Comparison of ENCODE assay signal across 12 mouse cellular contexts in genomic region chr2:168626385-168626784, GRCm38 (mm10). TPM values are rescaled to one million over a fixed set of nuclear protein-coding genes. Genes with fewer than 3 reads are reported as not detected.
DNase-seq lines count a peak whose midpoint lies in the region; ATAC-seq and TF ChIP-seq lines count a peak whose summit lies in the region.
"Had no signal": no experiment of that assay in that cellular context is flagged by ENCODE, and none has a peak within 500 bp of the region (broad histone marks: within the 10 kb centered on the region; RNA-seq: fewer than 3 reads in every experiment).

No protein-coding gene starts in this region.

- DNase-seq in ES-E14 (ENCODE audit: low read depth, low spot score): no peak
- no peak for DNase-seq in right cerebral cortex, postnatal 25 days
- no peak for DNase-seq in testis, postnatal 14 days (ENCODE audit: low spot score)
- DNase-seq in cerebellum, adult 8-10 months: no peak
- DNase-seq: kidney, postnatal 4 days; lung, postnatal 14 days had no signal

- no peaks in the 10 kb centered on the region for H3K4me1 ChIP-seq in ES-E14 (ENCODE audit: control insufficient read depth in 2 of 2, insufficient read depth in 2 of 2, low read length in 2 of 2, poor library complexity in 1 of 2)
- peaks cover 33% of the 10 kb centered on the region for H3K4me1 ChIP-seq in embryonic facial prominence, embryonic 15.5 days
- peaks cover 30% of the 10 kb centered on the region for H3K4me1 ChIP-seq in hindbrain, embryonic 13.5 days (replicated peaks)
- H3K4me1 ChIP-seq in midbrain, embryonic 15.5 days: peaks cover 22% of the 10 kb centered on the region
- H3K4me1 ChIP-seq in heart, embryonic 11.5 days (ENCODE audit: control insufficient read depth, insufficient read depth, low read length): no peaks in the 10 kb centered on the region

- no peaks in the 10 kb centered on the region for H3K27me3 ChIP-seq in embryonic facial prominence, embryonic 15.5 days
- no peaks in the 10 kb centered on the region for H3K27me3 ChIP-seq in hindbrain, embryonic 13.5 days
- no peaks in the 10 kb centered on the region for H3K27me3 ChIP-seq in midbrain, embryonic 15.5 days (replicated peaks)
- H3K27me3 ChIP-seq in heart, embryonic 11.5 days (ENCODE audit: control insufficient read depth, insufficient read depth, low read length): peaks cover 38% of the 10 kb centered on the region

- H3K4me3 ChIP-seq in ES-E14 (ENCODE audit: insufficient read depth in 1 of 2, low read depth in 1 of 2, low read length in 2 of 2, poor library complexity in 1 of 2, severe bottlenecking in 1 of 2): peak overlapping the region; percentile 13 to 43; a peak in 3 of 4 replicates
- no peak overlapping the region for H3K4me3 ChIP-seq in embryonic facial prominence, embryonic 15.5 days (replicated peaks)
- no peak overlapping the region for H3K4me3 ChIP-seq in hindbrain, embryonic 13.5 days
- no peak overlapping the region for H3K4me3 ChIP-seq in midbrain, embryonic 15.5 days
- H3K4me3 ChIP-seq in heart, embryonic 11.5 days (ENCODE audit: low read depth, low read length): no peak overlapping the region
- H3K4me3 ChIP-seq: heart, embryonic 13.5 days had no signal

- no peaks in the 10 kb centered on the region for H3K9me3 ChIP-seq in ES-E14 (ENCODE audit: control insufficient read depth, insufficient read depth, low read depth, low read length)
- no peaks in the 10 kb centered on the region for H3K9me3 ChIP-seq in embryonic facial prominence, embryonic 15.5 days (replicated peaks)
- 0 out of 2 replicates have a peak, but pooled peaks cover 5% of the 10 kb centered on the region for H3K9me3 ChIP-seq in hindbrain, embryonic 13.5 days
- no peaks in the 10 kb centered on the region for H3K9me3 ChIP-seq in midbrain, embryonic 15.5 days
- H3K9me3 ChIP-seq in heart, embryonic 11.5 days (replicated peaks; ENCODE audit: control insufficient read depth, low read length): peaks cover 3% of the 10 kb centered on the region; the same call in 1 of the 2 replicates

- ATAC-seq in embryonic facial prominence, embryonic 15.5 days (ENCODE audit: insufficient number of reproducible peaks, low FRiP score, low TSS enrichment, low read depth): no peak
- peak; percentile 77 for ATAC-seq in hindbrain, embryonic 13.5 days (ENCODE audit: low FRiP score)
- ATAC-seq in midbrain, embryonic 15.5 days (replicated peaks): peak; percentile 76
- no peak for ATAC-seq in heart, embryonic 11.5 days (replicated peaks; ENCODE audit: insufficient number of reproducible peaks, low FRiP score, low TSS enrichment)

- no peak overlapping the region for H3K4me2 ChIP-seq in embryonic facial prominence, embryonic 15.5 days (replicated peaks)
- no peak overlapping the region for H3K4me2 ChIP-seq in hindbrain, embryonic 13.5 days
- no peak overlapping the region for H3K4me2 ChIP-seq in midbrain, embryonic 15.5 days
- H3K4me2 ChIP-seq in heart, embryonic 11.5 days: no peak overlapping the region
- H3K4me2 ChIP-seq: heart, embryonic 13.5 days; liver, embryonic 11.5 days had no signal

- WGBS in embryonic facial prominence, embryonic 15.5 days: 30% methylated on average over 9 of the region's 9 CpGs
- WGBS in hindbrain, embryonic 13.5 days: 33% methylated on average over 9 of the region's 9 CpGs
- 23% methylated on average over 9 of the region's 9 CpGs for WGBS in midbrain, embryonic 15.5 days
- WGBS in heart, embryonic 11.5 days (ENCODE audit: insufficient replicate concordance): 81% methylated on average over 9 of the region's 9 CpGs

- no peak overlapping the region for H3K27ac ChIP-seq in ES-E14 (ENCODE audit: insufficient read depth, low read depth, low read length, poor library complexity, severe bottlenecking)
- H3K27ac ChIP-seq in embryonic facial prominence, embryonic 15.5 days (replicated peaks): peak overlapping the region; percentile 69; the same call in 1 of the 2 replicates
- H3K27ac ChIP-seq in hindbrain, embryonic 13.5 days: peak overlapping the region; percentile 89
- H3K27ac ChIP-seq in midbrain, embryonic 15.5 days: peak overlapping the region; percentile 82
- no peak overlapping the region for H3K27ac ChIP-seq in heart, embryonic 11.5 days (ENCODE audit: low read depth, low read length)
- H3K27ac ChIP-seq: heart, embryonic 13.5 days had no signal

- H3K9ac ChIP-seq in ES-E14 (ENCODE audit: insufficient read depth, low read depth, low read length, poor library complexity, severe bottlenecking): no peak overlapping the region
- no peak overlapping the region for H3K9ac ChIP-seq in embryonic facial prominence, embryonic 15.5 days
- H3K9ac ChIP-seq in hindbrain, embryonic 13.5 days: 0 out of 2 replicates have a peak overlapping the region, but pooled peaks have one; percentile 6
- H3K9ac ChIP-seq in midbrain, embryonic 15.5 days: 0 out of 2 replicates have a peak overlapping the region, but pooled peaks have one; percentile 8
- no peak overlapping the region for H3K9ac ChIP-seq in heart, embryonic 11.5 days (ENCODE audit: low read depth, low read length)
- H3K9ac ChIP-seq: heart, embryonic 13.5 days had no signal

- in situ Hi-C loops in ES-E14 (cut with MboI; ENCODE audit: low sequenced_read_pairs in 2 of 2, unreplicated experiment in 2 of 2): loop anchor here in 1 of 2 experiments (5.0 to 25.0 kb wide), 2 partner anchors 154 to 364 kb away; no protein-coding TSS in a partner anchor

- no peaks in the 10 kb centered on the region for H3K36me3 ChIP-seq in ES-E14 (ENCODE audit: control insufficient read depth, insufficient read depth, low read length, poor library complexity, severe bottlenecking)
- H3K36me3 ChIP-seq in embryonic facial prominence, embryonic 15.5 days: no peaks in the 10 kb centered on the region
- peaks cover 5% of the 10 kb centered on the region for H3K36me3 ChIP-seq in hindbrain, embryonic 13.5 days
- no peaks in the 10 kb centered on the region for H3K36me3 ChIP-seq in midbrain, embryonic 15.5 days (replicated peaks)
- H3K36me3 ChIP-seq in heart, embryonic 11.5 days (ENCODE audit: control insufficient read depth, insufficient read depth, low read length): no peaks in the 10 kb centered on the region
- H3K36me3 ChIP-seq: heart, embryonic 13.5 days had no signal

TF ChIP-seq in ES-E14, 5 proteins besides CTCF, POLR2A, EP300 and RAD21:
- no peak for TF ChIP-seq CHD2 (IDR thresholded peaks at IDR 0.05; ENCODE audit: low read depth, low read length)
- no peak for TF ChIP-seq ZNF384 (IDR thresholded peaks at IDR 0.05; ENCODE audit: low read depth, low read length)
- TF ChIP-seq ZC3H11A (IDR thresholded peaks at IDR 0.05; ENCODE audit: borderline replicate concordance, low read depth, low read length): no peak
- TF ChIP-seq HCFC1 (IDR thresholded peaks at IDR 0.05; ENCODE audit: borderline replicate concordance, insufficient read depth, low read length): no peak
- TF ChIP-seq MAFK (IDR thresholded peaks at IDR 0.05; ENCODE audit: insufficient read depth, low read depth, low read length): no peak
TF ChIP-seq in ES-E14: peak in this region for 0.

RNA-seq across cellular contexts. Expression of gene Nfatc2, which starts 24.9 kb away (rescaled TPM):
- total RNA-seq in ES-E14 (2012; rRNA removed): 2.0 and 2.2 TPM in 2 replicates
- polyA plus RNA-seq in embryonic facial prominence, embryonic 15.5 days (2015; fragmentation: Nextera tagmentation; extraction: Ambion mirVana): 5.8 and 6.9 TPM in 2 replicates
- polyA plus RNA-seq in hindbrain, embryonic 13.5 days (2015; fragmentation: Nextera tagmentation; extraction: Ambion mirVana): 1.7 and 1.8 TPM in 2 replicates
- 3.8 and 3.9 TPM in 2 replicates for polyA plus RNA-seq in midbrain, embryonic 15.5 days (2015; fragmentation: Nextera tagmentation; extraction: Ambion mirVana)
- polyA plus RNA-seq in heart, embryonic 11.5 days (2014; fragmentation: Nextera tagmentation; extraction: Ambion mirVana): 4.2 and 4.6 TPM in 2 replicates

Comparison
In these comparisons a context has a peak if more than half of its experiments do, and no peak if none do; other contexts are left out.
1. H3K27ac ChIP-seq: peak in embryonic facial prominence, embryonic 15.5 days (single experiment), hindbrain, embryonic 13.5 days (single experiment) and midbrain, embryonic 15.5 days (single experiment); none in ES-E14 (single experiment) and heart, embryonic 11.5 days (single experiment).
2. H3K4me3 ChIP-seq: peak in ES-E14 (2 of 2); none in embryonic facial prominence, embryonic 15.5 days (single experiment), hindbrain, embryonic 13.5 days (single experiment), midbrain, embryonic 15.5 days (single experiment) and heart, embryonic 11.5 days (single experiment).
3. H3K9ac ChIP-seq: peak in hindbrain, embryonic 13.5 days (single experiment) and midbrain, embryonic 15.5 days (single experiment); none in ES-E14 (single experiment), embryonic facial prominence, embryonic 15.5 days (single experiment) and heart, embryonic 11.5 days (single experiment).
4. ATAC-seq: peak in hindbrain, embryonic 13.5 days (single experiment) and midbrain, embryonic 15.5 days (single experiment); none in embryonic facial prominence, embryonic 15.5 days (single experiment) and heart, embryonic 11.5 days (single experiment).